7 mouse cellular contexts compared by ENCODE assay signal in genomic region chr5:143818949-143819348, GRCm38 (mm10). TPM values are rescaled to one million over a fixed set of nuclear protein-coding genes. Genes with fewer than 3 reads are reported as not detected.
A peak's percentile ranks its signal among the peaks of the same experiment; 100 is the strongest.
DNase-seq lines count a peak whose midpoint lies in the region; ATAC-seq and TF ChIP-seq lines count a peak whose summit lies in the region.

No protein-coding gene starts in this region.

- WGBS in hindbrain, embryonic 13.5 days, result 88% methylated on average over 13 of the region's 13 CpGs

- peak overlapping the region; percentile 95; the same call in 1 of the 2 replicates for H3K4me3 ChIP-seq in E14TG2a.4 (replicated peaks; ENCODE audit: low read length)
- H3K4me3 ChIP-seq in hindbrain, embryonic 13.5 days, result peak overlapping the region; percentile 82; the same call in 1 of the 2 replicates

- TF ChIP-seq CTCF in E14TG2a.4 (conservative IDR thresholded peaks at IDR 0.05; ENCODE audit: low read length), result no peak

- peak; percentile 74 for DNase-seq in A20 (ENCODE audit: low read depth, low spot score)
- DNase-seq in ovary, postnatal 10 days (ENCODE audit: low spot score), result no peak
- no peak for DNase-seq in cerebellum, adult 18-20 months

- peak overlapping the region; percentile 87 for H3K9ac ChIP-seq in hindbrain, embryonic 13.5 days

- H3K36me3 ChIP-seq in E14TG2a.4 (ENCODE audit: insufficient read depth, low read length), result no peaks in the 10 kb centered on the region
- no peaks in the 10 kb centered on the region for H3K36me3 ChIP-seq in hindbrain, embryonic 13.5 days

- H3K27ac ChIP-seq in hindbrain, embryonic 13.5 days, result no peak overlapping the region

- ATAC-seq in hindbrain, embryonic 13.5 days (ENCODE audit: low FRiP score), result no peak
- ATAC-seq in megakaryocyte progenitor cell, adult 5-6 weeks (replicated peaks; ENCODE audit: poor library complexity), result peak; percentile 74
- ATAC-seq in inflammation-experienced regulatory T-cells, adult 6 months, result no peak

- H3K27me3 ChIP-seq in E14TG2a.4 (ENCODE audit: insufficient read depth, low read length), result no peaks in the 10 kb centered on the region
- no peaks in the 10 kb centered on the region for H3K27me3 ChIP-seq in hindbrain, embryonic 13.5 days

- H3K4me1 ChIP-seq in E14TG2a.4 (replicated peaks; ENCODE audit: low read depth, low read length), result peaks cover 20% of the 10 kb centered on the region
- peaks cover 17% of the 10 kb centered on the region for H3K4me1 ChIP-seq in hindbrain, embryonic 13.5 days (replicated peaks)

- H3K4me2 ChIP-seq in hindbrain, embryonic 13.5 days, result peak overlapping the region; percentile 77

- no peaks in the 10 kb centered on the region for H3K9me3 ChIP-seq in E14TG2a.4 (ENCODE audit: low read length)
- no peaks in the 10 kb centered on the region for H3K9me3 ChIP-seq in hindbrain, embryonic 13.5 days

RNA-seq across cellular contexts. Expression of gene Eif2ak1, which starts 1.4 kb away (rescaled TPM):
- polyA plus RNA-seq in hindbrain, embryonic 13.5 days (2015; fragmentation: Nextera tagmentation; extraction: Ambion mirVana), result 45.5 and 50.3 TPM in 2 replicates
- 22.1 and 22.7 TPM in 2 replicates for total RNA-seq in megakaryocyte progenitor cell, adult 5-6 weeks (2015)
- 34.2 and 35.2 TPM in 2 replicates for total RNA-seq in megakaryocyte progenitor cell, adult 5-6 weeks (2017)
- polyA plus RNA-seq in inflammation-experienced regulatory T-cells, adult 6 months (2017; shearing (Covaris generic)), result 10 to 100 TPM; 19.9 to 24.6 (median 23.2) TPM
